Mouse (Mus musculus) CD4-positive, CD25-positive, alpha-beta regulatory T cell, adult 2 months (primary cell): ENCODE measurements around the gene Gm10800.
"Not testable (repeated sequence)": the region's sequence is repeated elsewhere in the genome, so short reads cannot be mapped to it uniquely, and the experiment has no call there.

Experiments used
- DNase-seq: peaks from one replicate; pipeline ENCODE4 v3.0.0-alpha.2; 2012; ENCODE audit warnings: low read depth, low spot score

The Gm10800 gene

GRCm38 (mm10) chr2:98667201-98667600 is at the start of gene Gm10800:
Gm10800 (minus strand) TSS chr2:98667301.
- not testable (repeated sequence) for DNase-seq

GRCm38 (mm10) chr2:98697533-98697932 is 30.4 kb upstream of the Gm10800 start:
- no peak for DNase-seq

DNA sequence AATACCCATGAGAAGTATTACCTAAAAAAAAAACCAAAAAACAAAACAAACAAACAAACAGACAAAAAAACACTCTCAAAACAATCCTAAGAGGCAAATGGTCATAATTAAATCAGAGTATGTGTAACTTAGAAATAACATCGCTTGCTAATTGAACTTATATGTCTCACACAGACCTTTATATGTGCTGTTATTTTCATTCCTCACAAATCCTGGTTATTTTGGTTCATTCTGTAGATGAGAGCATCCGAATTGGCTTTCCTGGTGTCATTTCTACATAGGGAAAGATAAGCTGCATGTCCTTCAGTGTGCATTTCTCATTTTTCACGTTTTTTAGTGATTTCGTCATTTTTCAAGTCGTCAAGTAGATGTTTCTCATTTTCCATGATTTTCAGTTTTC is 5.2 kb downstream of the Gm10800 start, which contains the start of gene Gm10801:
Gene Gm10801, plus strand, starts transcription at position 301 of the 400 bp plus-strand sequence.
- DNase-seq, result not testable (repeated sequence)
